Mouse (Mus musculus) monocyte, adult 5-6 weeks (primary cell): ENCODE results near the gene Skor1. TPM values are rescaled to one million over a fixed set of nuclear protein-coding genes. Genes with fewer than 3 reads are reported as not detected.

Experiments
- ATAC-seq: fragments of 153-309, 156-312 bp; replicated peaks from 2 replicates; pipeline ENCODE4 v1.8.0; 2017; ENCODE audit warnings: mild to moderate bottlenecking; ENCODE audit not compliant: low TSS enrichment, insufficient number of reproducible peaks, severe bottlenecking, poor library complexity, low FRiP score
- total RNA-seq: library from RNA; stranded (forward); fragments of 200-1000, 200-491, 200-594 nt; gene quantifications from 3 replicates; pipeline ENCODE4 v1.2.3, GENCODE M21; 2017

Gene Skor1
- total RNA-seq, 1 experiment from 2014 or later = not detected

DNA sequence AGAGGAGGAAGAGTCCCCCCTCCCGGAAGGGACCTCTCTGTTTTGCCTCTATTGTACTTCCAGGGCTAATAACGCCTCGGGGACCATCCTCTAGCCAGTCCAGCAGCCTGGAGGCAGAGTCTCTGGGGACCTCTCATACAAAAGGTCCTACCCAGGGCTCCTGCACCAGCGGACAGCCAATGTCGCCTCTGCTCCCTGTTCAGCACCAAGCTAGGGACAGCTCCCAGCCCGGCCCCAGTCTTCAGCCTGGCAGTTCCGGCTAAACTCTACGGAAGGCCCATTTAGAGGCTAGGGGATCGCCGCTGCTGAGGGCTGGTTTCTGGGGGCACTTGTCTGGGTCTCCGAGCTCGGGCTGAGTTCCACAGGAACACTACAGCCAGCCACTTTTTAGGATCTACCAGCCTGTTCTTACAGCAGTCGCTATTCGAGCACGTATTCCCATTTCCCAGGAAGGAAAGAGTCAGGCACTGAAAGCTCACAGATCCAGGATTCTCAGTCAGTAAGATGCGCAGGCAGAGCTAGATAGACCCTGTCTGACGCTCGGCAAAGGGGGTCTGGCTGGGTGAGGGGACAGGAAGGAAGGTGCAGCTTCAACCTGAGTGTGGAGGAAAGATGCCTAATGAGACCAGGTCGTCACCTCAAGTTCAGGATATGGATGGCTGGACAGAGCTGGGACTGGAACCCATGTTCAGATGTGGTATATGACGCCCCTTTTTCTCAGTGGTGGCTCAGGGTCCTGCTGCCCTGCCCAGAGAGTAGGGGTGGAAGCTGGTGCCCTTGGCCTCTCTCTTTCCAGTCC lies 2.5 kb upstream of the Skor1 start:
- no peak for ATAC-seq

- no peak for ATAC-seq
Measured at GRCm38 (mm10) chr9:63150086-63150800, 1.5 kb upstream of the Skor1 start.

- ATAC-seq = no peak
Measured at GRCm38 (mm10) chr9:63149372-63149766, 608 bp upstream of the Skor1 start.

DNA sequence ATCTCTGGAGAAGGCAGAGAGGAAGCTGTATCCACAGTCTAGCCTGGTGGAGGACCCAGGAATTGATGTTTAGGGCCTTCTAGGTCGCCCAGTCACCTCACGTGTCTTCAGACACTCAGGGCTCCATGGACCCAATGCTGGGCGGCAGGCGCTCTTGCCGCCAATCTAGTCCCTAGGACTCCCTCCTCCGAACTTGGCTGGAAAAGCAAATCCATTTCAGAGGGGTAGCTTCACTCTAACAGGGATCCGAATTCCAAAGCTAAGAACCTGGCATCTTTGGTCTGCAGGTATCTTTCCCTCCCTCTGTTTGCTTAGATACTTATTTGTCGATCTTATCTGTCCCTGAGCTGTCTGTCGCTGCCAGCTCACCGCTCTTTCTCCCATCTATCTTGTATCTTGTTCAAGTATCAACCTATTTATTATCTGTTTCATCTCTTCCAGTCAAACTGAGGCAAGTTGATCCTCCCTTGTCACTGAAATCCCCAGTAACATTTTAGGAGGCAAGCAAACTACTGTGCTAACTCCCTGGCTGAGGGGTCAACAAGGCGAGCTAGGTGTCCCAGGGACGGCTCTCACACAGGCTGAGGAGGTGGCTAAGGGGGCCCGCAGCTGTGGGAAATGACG lies 863 bp downstream of the Skor1 start:
- no peak for ATAC-seq

DNA sequence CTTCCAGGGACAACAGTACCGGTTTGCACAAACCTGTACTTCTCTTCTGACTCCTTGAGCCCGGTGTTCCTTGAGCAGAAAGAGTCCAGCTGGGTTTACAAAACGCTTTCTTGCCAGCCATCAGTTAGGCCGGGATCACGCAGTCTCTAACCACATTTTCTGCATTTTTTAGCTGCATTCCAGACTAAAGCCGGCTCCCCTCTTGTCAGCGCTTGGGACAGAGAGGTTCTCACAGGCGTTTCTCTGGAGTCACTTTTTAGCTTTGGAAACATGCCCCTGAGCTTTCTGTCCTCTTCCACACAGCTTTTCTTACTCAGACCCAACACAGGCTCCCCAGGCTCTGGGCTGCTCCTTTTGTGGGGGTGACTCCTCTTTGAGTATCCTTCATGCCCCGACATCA lies 1.5 kb downstream of the Skor1 start:
- no peak for ATAC-seq

DNA sequence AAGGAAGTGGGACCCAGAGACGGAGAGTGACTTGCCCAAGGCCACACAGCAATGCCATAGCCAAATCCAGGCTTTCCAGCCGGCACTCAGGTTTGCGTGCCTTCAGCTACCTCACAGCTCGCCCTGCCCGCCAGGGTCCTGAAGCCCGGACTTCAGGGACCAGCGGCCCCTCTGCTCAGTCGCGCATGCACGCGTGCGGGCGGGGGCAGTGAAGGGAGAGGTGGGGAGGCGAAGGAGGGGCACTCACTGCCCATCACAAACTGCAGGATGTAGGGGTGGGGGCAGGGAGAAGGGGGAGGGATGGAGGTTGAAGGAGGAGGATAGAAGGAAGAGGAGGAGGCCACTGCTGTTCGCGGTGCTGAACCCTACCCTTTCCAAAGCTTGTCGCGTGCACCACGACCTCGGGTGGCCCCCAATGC lies 1.9 kb downstream of the Skor1 start:
- ATAC-seq = no peak

- no peak for ATAC-seq
Measured at GRCm38 (mm10) chr9:63146126-63146855, 2.5 kb downstream of the Skor1 start.

DNA sequence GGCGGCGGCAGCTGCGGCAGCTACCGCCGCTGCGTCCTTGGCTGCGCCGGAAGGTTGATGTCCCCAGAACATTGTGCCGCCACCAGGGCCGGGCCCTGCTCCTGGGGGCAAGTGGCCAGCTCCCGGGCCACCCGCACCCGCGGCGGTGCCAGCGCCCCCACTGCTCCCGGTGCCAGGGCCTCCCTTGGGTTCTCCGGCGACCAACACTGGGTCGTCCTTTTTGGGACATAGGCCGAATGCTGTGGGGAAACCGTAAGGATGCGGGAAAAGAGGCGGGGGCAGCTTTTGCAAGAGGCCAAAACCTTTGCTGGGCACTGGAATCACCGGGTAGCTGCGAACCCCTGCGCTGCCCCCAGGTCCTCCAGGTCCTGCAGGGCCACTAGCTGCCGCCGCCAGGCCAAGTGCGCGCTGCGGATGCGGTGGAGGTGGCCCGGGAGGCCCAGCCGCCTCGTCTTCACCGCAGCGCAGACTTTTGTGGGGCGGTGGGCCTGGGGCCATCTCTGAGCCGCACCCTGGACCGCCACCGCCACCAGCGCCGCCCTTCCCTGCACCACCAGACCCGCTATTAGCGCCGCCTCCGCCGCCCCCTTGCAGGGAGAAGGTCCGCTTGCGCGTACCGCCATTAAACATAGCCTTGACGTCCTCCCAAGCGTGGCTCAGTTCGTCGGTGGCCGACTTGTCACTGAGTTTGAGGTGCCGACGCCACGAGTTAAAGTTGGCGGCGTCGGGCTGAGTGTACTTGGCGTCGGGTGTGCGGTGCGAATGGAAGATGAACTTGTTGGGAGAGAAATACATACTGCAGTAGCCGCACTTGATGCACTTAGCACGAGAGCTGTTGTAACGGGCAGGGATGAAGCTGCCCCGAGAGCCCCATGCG lies 3.3 kb downstream of the Skor1 start:
- no peak for ATAC-seq

GRCm38 (mm10) chr9:63144502-63145248 lies 4.1 kb downstream of the Skor1 start:
- ATAC-seq = no peak

GRCm38 (mm10) chr9:63143641-63144501 lies 4.9 kb downstream of the Skor1 start:
- ATAC-seq = no peak

DNA sequence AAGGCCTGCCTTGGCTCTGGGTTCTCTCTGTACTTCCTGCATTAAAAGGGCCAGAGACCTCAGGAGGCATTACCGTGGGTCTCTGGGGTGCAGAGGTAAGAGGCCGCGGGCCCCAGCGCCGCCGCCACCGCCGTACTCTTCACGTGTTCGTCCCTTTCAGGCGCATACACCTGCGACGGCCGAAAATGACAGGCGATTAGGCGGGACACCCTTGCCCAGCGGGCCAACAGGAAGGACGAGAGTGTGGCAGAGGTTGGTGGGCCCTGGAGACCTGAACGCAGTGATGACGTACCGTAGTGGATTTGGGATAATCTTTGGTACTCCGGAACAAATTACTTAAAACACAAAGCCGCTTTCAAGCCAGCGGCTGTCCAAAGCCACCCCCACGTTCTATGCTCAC lies 5.5 kb downstream of the Skor1 start:
- no peak for ATAC-seq

- ATAC-seq = no peak
Measured at GRCm38 (mm10) chr9:63142335-63143036, 6.3 kb downstream of the Skor1 start.

- ATAC-seq = no peak
Measured at GRCm38 (mm10) chr9:63141641-63142334, 7.0 kb downstream of the Skor1 start.

DNA sequence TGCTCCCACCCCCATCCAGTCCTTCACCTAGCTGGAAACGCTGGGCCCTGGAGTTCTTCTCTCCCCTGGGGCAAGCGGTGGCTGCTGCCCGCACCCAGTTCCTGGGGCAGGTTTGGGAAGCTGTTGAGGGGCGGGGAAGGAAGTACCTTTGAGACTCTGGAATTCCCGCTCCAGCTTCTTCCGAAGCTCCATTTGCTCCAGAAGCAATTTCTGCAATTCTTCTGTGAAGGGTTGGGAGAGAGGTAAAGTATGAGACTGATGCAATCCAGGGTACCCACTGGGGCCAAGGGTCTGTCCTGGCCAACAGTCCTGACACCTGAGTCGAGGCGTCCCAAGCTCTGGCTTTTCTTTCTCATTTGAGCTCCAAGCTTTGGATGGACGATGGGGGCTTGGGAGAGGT lies 8.6 kb downstream of the Skor1 start:
- no peak for ATAC-seq

- no peak for ATAC-seq
Measured at GRCm38 (mm10) chr9:63139661-63140060, 9.1 kb downstream of the Skor1 start.
